Mouse (Mus musculus): ENCODE results near the gene Yeats4.
A peak's percentile ranks its signal among the peaks of the same experiment; 100 is the strongest.
"Not testable (repeated sequence)": the region's sequence is repeated elsewhere in the genome, so short reads cannot be mapped to it uniquely, and the experiment has no call there.

Gene Yeats4

DNA sequence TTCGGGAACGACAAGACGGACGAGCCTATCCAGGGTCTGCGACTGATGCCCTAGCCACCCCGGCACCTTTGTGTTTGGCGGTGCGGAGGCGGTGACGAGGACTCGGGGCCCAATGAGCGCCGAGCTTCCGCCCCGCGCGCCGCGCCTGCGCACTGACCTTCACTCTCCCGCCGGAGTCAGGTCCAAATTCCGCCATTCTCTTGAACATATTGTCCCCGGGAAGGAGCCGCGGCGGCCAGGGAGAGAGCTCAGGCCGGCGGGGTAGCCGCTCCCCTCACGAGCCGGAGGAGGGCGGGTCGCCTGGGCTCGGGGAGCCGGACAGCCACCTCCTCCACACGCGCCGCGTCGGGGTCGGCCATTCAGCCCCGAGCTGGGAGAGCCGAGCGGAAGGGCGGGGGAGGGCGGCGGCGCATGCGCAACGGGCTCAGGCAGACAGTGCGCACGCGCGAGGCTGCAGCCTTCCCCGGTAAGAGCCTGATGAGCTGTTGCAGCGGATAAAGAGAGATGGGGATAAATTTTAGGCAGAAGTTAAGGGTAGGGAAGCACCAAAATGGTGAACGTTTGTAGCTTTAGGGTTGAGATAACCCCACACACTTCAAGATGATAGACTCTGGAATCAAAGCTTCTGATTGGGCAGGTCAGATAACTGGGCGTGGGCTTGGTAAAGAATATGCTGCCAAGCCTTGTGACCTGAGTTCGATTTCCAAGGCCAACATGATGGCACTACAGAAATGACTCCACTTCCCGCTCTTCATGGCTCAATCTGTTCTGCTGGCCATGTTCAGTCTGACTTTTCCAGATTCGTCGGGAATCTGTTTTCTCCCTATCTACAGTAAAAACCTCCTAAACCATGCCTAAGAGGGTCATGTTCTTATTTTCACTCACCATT is at the start of gene Yeats4:
Gene Yeats4, minus strand, starts transcription at position 406 of the 889 bp plus-strand sequence.
- ATAC-seq (ENCODE audit: insufficient number of reproducible peaks, low FRiP score, low TSS enrichment): peak; percentile 95

DNA sequence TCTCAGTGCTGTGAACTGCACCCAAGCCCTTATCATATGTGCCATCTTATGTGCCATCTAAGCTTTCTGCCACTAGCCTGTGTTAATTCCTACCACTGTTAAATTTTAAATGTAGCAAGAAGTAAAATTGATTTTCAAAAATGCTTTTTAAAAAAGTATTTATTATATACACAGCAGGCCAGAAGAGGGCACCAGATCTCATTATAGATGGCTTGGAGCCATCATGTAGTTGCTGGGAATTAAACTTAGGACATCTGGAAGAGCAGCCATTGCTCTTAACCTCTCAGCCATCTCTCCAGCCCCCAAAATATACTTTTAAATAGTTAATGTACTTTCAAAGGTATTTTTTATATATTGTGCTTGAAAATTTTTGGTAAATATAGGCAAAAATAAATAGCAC is 47.7 kb upstream of the Yeats4 start:
- ATAC-seq (ENCODE audit: insufficient number of reproducible peaks, low FRiP score, low TSS enrichment): no peak

DNA sequence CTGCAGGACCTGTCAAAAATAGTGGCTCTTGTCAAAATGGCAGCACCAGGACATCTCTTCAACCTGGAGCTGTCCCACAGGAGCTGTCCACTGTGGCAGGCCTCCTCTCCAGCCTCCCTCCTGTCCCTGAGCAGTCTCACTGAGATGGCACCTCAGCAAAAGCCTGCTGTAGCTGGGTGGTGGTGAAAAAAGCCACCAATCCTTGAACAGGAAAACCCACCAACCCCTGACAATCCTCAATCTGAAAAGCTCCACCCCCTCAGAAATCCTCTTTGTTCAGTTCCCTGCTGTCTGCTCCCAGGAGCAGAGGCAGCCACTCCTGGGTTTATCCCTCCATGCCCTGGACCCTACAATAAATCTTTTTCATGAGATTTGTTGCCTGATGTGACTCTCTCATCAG is 35.6 kb upstream of the Yeats4 start:
- ATAC-seq (ENCODE audit: insufficient number of reproducible peaks, low FRiP score, low TSS enrichment): no peak

DNA sequence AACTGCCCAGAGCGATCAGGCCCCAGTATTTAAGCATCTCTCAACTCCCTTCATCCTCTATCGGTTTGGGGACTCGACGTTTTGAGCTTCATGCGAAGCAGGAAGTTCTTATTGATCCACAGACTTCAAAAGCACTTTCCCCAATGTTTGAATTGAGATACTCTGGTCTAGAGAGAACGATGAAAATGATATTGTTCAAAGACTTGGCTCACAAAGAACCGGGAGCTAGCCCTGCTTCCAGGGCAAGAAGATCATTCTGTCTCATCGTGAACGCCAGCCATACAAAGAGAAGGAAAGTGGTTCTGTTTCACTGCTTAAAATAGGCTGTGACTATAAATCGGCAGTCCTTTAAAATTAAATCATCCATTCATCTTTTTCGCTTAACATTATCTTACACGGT is 14.3 kb upstream of the Yeats4 start, which contains the start of gene 9530003J23Rik:
Gene 9530003J23Rik, minus strand, starts transcription at position 101 of the 400 bp plus-strand sequence.
- ATAC-seq (ENCODE audit: insufficient number of reproducible peaks, low FRiP score, low TSS enrichment): no peak

DNA sequence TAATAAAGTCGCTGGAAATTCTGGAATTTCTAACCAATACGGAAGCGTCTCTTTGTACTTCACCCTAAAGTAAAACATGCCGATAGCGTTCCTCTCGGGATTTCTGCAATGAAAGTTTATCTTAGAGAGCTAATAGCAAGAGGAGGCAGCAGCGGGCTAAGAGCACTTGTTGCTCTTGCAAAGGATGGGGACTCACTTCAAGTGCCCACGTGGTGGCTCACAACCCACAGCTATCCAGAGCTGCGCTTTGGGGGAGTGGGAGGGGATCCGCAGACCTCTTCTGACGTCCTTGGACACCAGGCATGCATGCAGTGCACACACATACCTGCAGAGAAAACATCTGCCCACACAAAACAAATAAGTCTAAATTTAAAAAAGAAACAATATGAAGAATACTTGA is 11.6 kb upstream of the Yeats4 start:
- ATAC-seq (ENCODE audit: insufficient number of reproducible peaks, low FRiP score, low TSS enrichment): no peak

DNA sequence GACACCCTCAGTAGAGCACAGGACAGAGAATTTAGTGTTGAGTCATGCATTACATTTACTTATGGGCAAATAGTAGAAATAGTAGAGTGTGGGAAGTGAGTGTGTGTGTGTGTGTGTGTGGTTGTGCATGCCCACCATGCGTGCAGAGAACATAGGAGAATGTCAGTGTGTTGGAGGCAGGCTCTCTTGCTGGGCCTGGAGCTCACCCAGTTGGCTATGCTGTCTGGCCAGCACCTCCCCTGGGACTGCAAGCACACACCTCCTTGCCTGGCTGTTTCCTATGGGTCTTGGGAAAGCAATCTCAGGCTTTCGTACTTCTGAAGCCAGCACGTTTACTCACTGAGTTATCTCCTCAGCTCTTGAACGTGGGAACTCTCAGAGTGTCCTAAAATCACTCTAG is 10.5 kb upstream of the Yeats4 start:
- ATAC-seq (ENCODE audit: insufficient number of reproducible peaks, low FRiP score, low TSS enrichment): no peak

DNA sequence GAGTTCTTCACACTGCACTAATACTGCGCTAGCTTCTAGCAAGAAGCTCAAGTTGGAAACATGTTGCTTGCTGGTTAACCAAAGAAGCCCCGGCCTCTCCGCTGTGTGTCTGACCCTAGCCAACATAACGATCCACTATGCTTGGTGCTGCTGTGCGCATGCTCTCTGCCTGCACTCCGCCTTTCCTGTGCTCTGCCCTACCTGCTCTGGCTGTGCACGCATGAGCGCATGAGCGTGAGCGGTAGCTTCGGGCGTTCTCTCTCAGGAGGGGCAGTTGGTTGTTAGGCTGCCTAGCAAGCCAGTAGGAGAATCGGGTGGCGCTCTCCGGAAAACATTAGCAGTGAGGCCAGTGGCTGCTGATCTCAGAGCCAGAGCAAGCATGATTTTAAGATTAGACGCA is 5.5 kb upstream of the Yeats4 start:
- ATAC-seq (ENCODE audit: insufficient number of reproducible peaks, low FRiP score, low TSS enrichment): peak; percentile 71

DNA sequence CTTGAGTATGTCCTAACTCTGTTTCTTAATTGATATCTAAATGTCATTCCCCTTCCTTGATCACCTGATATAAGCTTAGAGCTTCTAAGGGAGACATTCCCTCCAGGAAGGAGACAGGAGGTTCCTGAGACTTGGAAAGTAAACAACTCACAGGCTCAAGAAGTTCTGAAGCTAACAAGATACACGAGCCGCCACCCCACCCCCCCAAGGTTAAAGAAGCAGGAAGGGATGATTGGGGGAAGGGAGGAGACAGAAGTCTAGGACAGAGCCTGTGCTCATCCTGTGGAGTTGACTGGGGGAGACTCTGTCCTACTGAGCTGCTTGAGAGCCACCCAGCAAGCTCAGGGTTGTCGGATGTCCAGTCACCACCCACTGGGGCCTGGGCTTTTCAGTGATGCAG is 1.7 kb upstream of the Yeats4 start:
- no peak for ATAC-seq (ENCODE audit: insufficient number of reproducible peaks, low FRiP score, low TSS enrichment)

DNA sequence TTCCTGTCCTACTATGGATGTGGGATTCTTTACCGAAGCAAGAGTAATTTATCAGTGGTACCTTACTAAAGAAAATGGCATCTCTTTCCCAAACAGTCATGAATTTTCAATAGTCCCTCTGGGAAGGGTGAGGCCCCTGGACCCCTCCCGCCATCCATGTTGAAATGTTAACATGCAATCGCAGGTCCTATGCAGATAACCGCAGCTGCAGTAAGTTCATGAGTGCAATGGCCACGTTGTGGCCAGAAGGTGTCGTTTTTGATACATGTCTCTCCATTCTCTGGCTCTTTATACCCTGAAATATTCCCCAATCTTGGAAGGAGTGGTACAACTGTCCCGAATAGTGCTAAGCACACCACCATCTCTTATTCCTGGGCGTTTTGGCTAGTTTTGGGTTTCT is 787 bp upstream of the Yeats4 start:
- ATAC-seq (ENCODE audit: insufficient number of reproducible peaks, low FRiP score, low TSS enrichment): no peak

DNA sequence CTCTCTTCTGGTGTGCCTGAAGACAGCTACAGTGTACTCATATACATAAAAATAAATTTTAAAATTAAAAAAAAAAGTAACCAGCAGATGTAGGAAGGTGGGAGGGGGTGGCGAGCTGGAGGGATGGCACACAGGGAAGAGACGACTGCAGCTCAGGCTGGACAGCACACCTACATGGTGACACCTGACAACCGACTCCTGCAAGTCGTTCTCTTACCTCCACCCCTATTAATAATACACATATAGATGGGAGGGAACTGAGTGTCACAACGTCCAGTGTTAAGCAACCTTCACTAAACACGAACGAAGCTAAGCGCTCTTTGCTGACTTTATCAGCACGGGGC is 577 bp downstream of the Yeats4 start:
- peak; percentile 43; the same call in 1 of the 2 replicates for ATAC-seq (ENCODE audit: insufficient number of reproducible peaks, low FRiP score, low TSS enrichment)

DNA sequence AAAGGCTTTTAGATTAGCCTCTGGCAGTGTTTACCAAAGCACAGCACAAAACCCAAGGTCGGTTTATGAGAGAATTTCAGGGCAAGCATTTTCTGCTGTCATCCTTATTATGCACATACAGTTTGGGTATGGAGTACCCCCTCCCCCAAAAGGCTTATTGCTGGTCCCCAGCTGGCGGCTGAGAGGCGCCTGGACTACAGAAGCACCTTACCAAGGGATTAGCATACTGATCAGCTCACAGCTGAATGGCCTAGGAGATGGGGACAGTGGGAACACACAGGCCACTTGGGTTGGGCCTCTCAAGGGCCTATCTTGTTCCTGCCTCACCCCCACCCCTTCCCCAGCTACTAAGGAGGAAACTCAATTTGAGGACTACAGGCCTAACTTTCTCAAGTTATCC is 1.5 kb downstream of the Yeats4 start:
- ATAC-seq (ENCODE audit: insufficient number of reproducible peaks, low FRiP score, low TSS enrichment): no peak

DNA sequence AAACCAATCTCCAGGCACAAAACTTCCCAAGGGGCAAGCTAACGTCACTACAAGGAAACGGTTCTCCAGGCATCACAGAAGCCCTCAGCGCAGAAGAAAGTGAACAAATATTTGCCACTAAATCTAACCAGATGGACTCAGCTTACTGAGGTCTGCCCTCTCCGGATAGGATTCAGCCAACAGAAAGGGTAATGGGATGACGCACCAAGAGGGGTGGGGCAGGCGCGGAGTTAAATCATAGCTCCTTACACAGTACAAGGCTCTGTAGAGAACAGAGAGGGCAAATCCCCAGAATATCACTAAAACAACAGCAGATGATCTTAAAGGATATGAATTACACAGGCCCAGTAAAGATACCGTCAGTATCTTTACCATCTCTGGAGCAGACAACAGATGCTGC is 6.0 kb downstream of the Yeats4 start:
- ATAC-seq (ENCODE audit: insufficient number of reproducible peaks, low FRiP score, low TSS enrichment): no peak

DNA sequence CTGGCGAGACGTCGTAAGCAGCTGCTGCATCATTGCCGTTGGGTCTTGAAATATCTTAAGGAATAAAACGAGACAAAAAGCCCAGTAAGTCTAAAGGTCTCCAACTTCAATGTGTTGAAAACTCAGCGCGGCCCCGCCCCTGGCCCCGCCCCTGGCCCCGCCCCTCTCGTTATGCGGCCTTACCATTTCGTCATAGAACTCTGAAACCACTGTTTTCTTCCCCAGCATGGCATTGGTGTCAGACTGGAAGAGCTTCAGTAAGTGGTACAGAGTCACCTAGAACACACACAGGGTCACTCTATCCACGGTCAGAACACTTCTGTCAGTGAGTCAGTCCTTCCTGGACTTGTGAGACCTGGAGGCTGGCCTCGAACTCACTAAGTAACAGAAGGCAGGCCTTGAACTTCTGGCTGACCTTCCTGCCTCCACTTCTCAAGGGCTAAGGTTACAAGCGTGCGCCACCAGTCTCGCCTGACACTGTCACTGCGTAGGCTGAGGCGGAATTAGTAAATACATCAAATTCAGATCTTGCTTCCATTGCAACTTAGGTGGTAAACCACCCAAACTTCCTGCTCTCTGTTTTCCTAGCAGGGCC is 7.0 kb downstream of the Yeats4 start:
- no peak for ATAC-seq (ENCODE audit: insufficient number of reproducible peaks, low FRiP score, low TSS enrichment)

DNA sequence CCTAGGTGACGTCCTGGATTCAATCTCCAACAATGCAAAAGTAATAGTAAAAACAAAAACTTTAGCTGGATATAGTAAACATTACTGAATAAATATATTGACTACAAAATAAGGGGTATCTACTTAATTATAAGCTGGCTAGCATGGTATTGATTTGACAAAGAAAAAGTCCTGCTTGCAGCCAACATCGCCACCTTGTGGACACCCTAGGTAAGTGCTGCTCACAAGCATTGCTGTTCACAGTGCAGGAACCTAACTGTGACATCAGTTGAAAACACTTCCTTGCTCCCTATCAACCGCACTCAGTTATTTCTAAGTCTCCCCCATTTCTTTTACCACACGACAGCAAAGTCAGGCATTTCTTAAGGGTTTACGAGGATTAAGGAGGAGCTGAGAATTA is 7.5 kb downstream of the Yeats4 start:
- ATAC-seq (ENCODE audit: insufficient number of reproducible peaks, low FRiP score, low TSS enrichment): no peak

DNA sequence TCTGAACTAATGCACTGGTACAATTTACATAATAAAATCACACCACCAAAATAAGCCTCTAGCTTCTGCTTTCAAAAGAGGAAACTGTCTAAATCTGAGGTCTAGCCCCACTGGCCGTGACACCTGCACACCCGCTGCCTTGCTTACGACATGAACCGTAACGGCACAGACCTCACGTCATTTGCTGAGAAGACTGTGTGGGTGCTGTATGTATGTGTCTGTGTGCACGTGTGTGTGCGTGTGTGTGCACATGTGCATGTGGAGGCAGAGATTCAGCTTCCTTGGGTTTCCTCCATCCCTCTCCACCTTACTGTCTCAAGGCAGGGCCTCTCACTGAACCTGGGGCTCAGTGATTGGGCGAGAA is 8.2 kb downstream of the Yeats4 start:
- no peak for ATAC-seq (ENCODE audit: insufficient number of reproducible peaks, low FRiP score, low TSS enrichment)

DNA sequence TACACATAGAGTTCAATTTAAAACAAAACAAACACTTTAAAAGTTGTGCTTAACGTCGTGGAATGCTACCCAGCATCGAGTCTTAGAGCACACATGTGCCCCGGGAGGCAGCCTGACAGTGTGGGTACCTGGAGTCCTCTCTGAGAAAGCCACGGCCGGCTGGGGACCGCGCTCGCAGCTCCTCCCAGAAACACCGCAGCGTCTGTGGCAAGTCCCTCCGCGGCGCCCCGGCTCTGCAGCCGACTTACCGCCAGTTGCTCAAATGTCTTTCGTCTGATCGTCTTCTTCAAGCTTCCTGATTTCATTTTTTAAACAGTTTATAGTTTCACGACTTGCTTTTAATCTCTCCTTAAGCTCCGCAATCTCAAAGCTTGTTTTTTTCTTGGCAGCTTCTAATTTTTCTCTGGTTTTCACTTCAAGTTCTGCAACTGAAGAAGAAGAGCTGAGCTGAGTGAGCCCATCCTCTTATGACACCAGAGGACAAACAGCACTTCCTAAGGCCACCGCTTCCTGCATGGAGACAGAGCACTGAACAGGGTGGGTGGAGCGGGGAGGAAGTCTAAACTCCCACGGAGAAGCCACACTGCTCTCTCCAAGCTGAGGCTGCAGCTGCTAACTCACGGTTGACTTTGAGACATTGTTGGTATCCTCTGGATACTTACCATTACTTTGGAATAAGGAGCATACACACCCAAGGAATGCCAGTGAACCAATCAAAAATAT is 8.7 kb downstream of the Yeats4 start:
- ATAC-seq (ENCODE audit: insufficient number of reproducible peaks, low FRiP score, low TSS enrichment): no peak

DNA sequence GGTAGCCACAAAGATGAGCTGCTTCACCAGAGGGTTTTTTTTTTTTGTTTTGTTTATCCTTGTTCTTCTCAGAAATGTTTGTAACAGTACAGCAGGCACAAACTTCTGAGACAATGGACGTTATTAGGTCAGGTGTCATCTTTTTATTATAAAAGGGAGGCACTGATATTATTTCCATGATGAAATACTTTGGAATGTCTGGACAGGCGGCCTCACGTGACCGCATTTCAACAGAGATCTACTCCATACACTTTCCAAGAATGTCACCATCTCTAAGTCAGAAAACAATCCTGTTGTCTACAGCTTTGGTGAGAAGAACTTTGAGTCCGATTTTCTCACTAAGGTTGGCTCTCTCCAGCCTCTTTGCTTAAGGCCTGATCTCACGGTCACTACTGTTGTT is 13.3 kb downstream of the Yeats4 start:
- no peak for ATAC-seq (ENCODE audit: insufficient number of reproducible peaks, low FRiP score, low TSS enrichment)

DNA sequence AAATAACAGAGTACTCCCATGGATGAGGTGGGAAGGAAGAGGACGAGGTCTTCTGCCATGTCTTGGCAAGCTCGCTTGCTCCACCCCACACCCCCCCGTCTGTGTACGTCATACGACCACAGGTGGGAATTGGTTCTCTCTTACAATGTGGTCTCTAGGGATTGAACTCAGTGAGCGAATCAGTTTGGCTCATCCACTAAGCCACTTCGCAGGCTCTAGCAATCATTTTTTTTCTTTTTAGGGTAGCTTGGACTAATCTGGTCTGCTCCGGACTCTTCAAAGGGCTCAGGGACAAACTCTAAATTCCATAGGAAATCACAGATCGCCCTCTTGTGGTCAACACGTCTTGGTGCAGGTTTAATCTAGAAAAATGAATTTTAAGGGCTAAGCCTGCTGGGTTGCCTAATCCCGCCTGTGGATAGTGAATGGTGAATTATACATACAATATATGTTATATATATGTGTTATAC is 14.8 kb downstream of the Yeats4 start:
- ATAC-seq (ENCODE audit: insufficient number of reproducible peaks, low FRiP score, low TSS enrichment): peak; percentile 63

DNA sequence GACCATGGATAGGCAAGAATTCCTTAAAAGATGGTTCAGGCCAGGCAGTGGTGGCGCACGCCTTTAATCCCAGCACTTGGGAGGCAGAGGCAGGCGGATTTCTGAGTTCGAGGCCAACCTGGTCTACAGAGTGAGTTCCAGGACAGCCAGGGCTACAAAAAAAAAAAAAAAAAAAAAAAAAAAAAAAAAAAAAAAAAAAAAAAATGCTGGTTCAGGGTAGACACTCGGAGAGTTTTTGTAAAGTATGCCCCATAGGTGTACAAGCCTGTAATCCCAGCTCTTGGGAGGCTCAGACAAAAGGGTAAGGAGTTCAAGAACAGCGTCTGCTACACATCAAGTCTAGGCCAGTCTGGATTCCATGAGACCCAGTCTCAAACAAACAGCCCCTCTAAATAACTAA is 15.5 kb downstream of the Yeats4 start:
- ATAC-seq (ENCODE audit: insufficient number of reproducible peaks, low FRiP score, low TSS enrichment): not testable (repeated sequence)

DNA sequence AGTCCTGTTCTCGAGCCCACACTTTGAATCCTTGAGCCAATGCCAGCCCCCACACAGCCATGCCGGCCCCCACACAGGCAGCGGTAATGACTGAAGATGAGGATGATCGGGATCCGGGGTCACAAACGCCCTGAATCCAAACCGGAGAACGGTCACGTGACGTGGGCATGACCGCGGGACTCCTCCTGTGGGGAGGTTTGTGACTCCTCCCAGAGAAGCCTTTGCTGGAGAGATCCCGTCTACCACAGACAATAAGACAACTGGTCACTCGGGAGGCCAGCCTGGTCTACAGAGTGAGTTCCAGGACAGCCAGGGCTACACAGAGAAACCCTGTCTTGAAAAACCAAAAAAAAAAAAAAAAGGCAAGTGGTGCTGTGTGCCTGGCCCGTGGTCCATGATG is 16.1 kb downstream of the Yeats4 start:
- no peak for ATAC-seq (ENCODE audit: insufficient number of reproducible peaks, low FRiP score, low TSS enrichment)

DNA sequence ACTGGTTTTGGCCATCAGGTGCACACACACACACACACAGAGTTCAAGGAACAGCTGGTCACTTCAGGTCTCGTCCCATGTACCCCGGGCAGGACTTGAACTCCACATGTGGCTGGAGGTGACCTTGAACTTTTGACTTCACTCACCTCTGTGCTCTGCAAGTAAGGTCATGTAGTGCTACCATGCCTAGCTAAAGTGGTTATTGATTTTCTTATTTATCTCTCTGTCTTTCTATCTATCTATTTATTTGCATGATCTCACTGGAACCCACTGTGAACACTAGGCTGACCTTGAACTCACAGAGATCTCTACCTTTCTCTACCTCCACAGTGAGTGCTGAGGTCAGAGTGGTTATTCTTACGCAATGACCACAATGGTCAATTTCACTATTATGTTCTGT is 18.2 kb downstream of the Yeats4 start:
- ATAC-seq (ENCODE audit: insufficient number of reproducible peaks, low FRiP score, low TSS enrichment): no peak

All from cerebellum, adult (tissue).